Mouse (Mus musculus) olfactory bulb, adult 2 months (tissue): ENCODE measurements around the gene Hoxa5.

Experiments used
- CTCF ChIP-seq: fragments of 200-500 bp; IDR thresholded peaks from 2 replicates; pipeline ENCODE4 v1.5.1; 2012; ENCODE audit warnings: low read depth, mild to moderate bottlenecking, low read length, moderate library complexity; ENCODE audit not compliant: insufficient read depth
- POLR2A ChIP-seq: fragments of 200-500 bp; IDR thresholded peaks from 2 replicates; pipeline ENCODE4 v1.6.1; 2012; ENCODE audit warnings: mild to moderate bottlenecking, low read depth, low read length, moderate library complexity; ENCODE audit not compliant: insufficient read depth

- TF ChIP-seq POLR2A (no peak), CTCF (no peak)
Measured at GRCm38 (mm10) chr6:52225612-52226568, 21.5 kb upstream of the Hoxa5 start.
